Mouse (Mus musculus) left cerebral cortex, postnatal 36 days (tissue): ENCODE measurements around the gene Oaz1. TPM values are rescaled to one million over a fixed set of nuclear protein-coding genes. Genes with fewer than 3 reads are reported as not detected.

Source experiments
- DNase-seq, 2 experiments: peaks; one replicate each; pipeline ENCODE4 v3.0.0; 2021 to 2022; ENCODE audit warnings: low spot score in 2 of 2, mixed read lengths in 1 of 2
- intact Hi-C: fragments of 180-260 bp; cut with DNase I; formaldehyde crosslinking; loops from one replicate; pipeline ENCODE4 v1.15.1; 2025
- microRNA-seq: library from miRNA; unstranded; fragments of <30 nt; microRNA quantifications from one replicate; pipeline ENCODE4 v1.2.0, GENCODE M21; 2022
- total RNA-seq, 2 experiments: library from RNA; stranded (reverse); gene quantifications; 2 replicates each; pipeline ENCODE4 v1.2.3; 2021

Gene Oaz1
- total RNA-seq, 2 experiments from 2014 or later = 507 to 583 TPM

GRCm38 (mm10) chr10:80876028-80876427 is 49.6 kb downstream of the Oaz1 start:
- intact Hi-C loops = no loop called here
- no peak for DNase-seq

- no peak for DNase-seq
- intact Hi-C loops = no loop called here
Measured at GRCm38 (mm10) chr10:80876594-80876993, 50.1 kb downstream of the Oaz1 start.

Small RNAs within 50 kb of the gene (microRNA-seq; reads per million reads assigned to microRNA genes)
- 4.8 reads per million, percentile 16 among the genes with 10 or more reads in this experiment for gene Mir1982

Other genes starting within 250 kb of the Oaz1 start
- gene Klf16, start 249.3 kb upstream of the Oaz1 start, total RNA-seq = 10 to 100 TPM; 51.6 to 54.2 TPM
- gene Abhd17a, start 236.3 kb upstream of the Oaz1 start, total RNA-seq = 100 to 1,000 TPM; 181 to 238 TPM
- gene Scamp4, start 223.8 kb upstream of the Oaz1 start, total RNA-seq = 10 to 100 TPM; 40.1 to 45.1 TPM
- gene Adat3, start 223.8 kb upstream of the Oaz1 start, total RNA-seq = 1 to 10 TPM; 1.7 to 4.0 TPM
- 1 to 10 TPM; 2.6 to 3.6 TPM for gene Gm49322, start 220.6 kb upstream of the Oaz1 start, total RNA-seq
- 100 to 1,000 TPM; 208 to 256 TPM for gene Csnk1g2, start 203.8 kb upstream of the Oaz1 start, total RNA-seq
- gene Btbd2, start 169.6 kb upstream of the Oaz1 start, total RNA-seq = 100 to 1,000 TPM in 1 of 2 experiments, 10 to 100 TPM in 1; 93.4 to 100 TPM
- 10 to 100 TPM; 39.9 to 42.0 TPM for gene Mknk2, start 148.5 kb upstream of the Oaz1 start, total RNA-seq
- 10 to 100 TPM; 14.0 TPM for gene Mob3a, start 124.7 kb upstream of the Oaz1 start, total RNA-seq
- 10 to 100 TPM; 36.7 to 47.3 TPM for gene Izumo4, start 124.5 kb upstream of the Oaz1 start, total RNA-seq
- gene Ap3d1, start 84.4 kb upstream of the Oaz1 start, total RNA-seq = 100 to 1,000 TPM; 133 to 160 TPM
- 10 to 100 TPM; 37.2 to 65.0 TPM for gene Dot1l, start 71.5 kb upstream of the Oaz1 start, total RNA-seq
- gene Sf3a2, start 28.5 kb upstream of the Oaz1 start, total RNA-seq = 10 to 100 TPM; 44.3 to 53.0 TPM
- gene Plekhj1, start 28.0 kb upstream of the Oaz1 start, total RNA-seq = 10 to 100 TPM; 53.5 to 63.2 TPM
- gene Amh, start 21.4 kb upstream of the Oaz1 start, total RNA-seq = 1 to 10 TPM; 1.2 to 2.0 TPM
- 1 to 10 TPM; 5.5 to 5.6 TPM for gene Jsrp1, start 13.2 kb upstream of the Oaz1 start, total RNA-seq
- gene Lingo3, start 17.4 kb downstream of the Oaz1 start, total RNA-seq = 10 to 100 TPM; 38.5 to 46.7 TPM
- gene Lsm7, start 28.6 kb downstream of the Oaz1 start, total RNA-seq = 10 to 100 TPM; 34.2 to 44.0 TPM
- gene Sppl2b, start 28.6 kb downstream of the Oaz1 start, total RNA-seq = 10 to 100 TPM; 53.2 to 66.1 TPM
- gene Tmprss9, start 45.2 kb downstream of the Oaz1 start, total RNA-seq = under 1 TPM in 1 of 2 experiments, not detected in 1; 0.32 TPM
- gene Timm13, start 74.3 kb downstream of the Oaz1 start, total RNA-seq = 100 to 1,000 TPM; 120 to 153 TPM
- 10 to 100 TPM; 17.6 to 21.2 TPM for gene Lmnb2, start 91.6 kb downstream of the Oaz1 start, total RNA-seq
- gene Gadd45b, start 103.4 kb downstream of the Oaz1 start, total RNA-seq = 10 to 100 TPM; 17.4 to 23.9 TPM
- gene Gng7, start 188.3 kb downstream of the Oaz1 start, total RNA-seq = 100 to 1,000 TPM in 1 of 2 experiments, 10 to 100 TPM in 1; 97.9 to 136 TPM
- gene Diras1, start 199.0 kb downstream of the Oaz1 start, total RNA-seq = 100 to 1,000 TPM; 102 to 111 TPM
- 10 to 100 TPM; 66.9 to 74.2 TPM for gene Slc39a3, start 210.8 kb downstream of the Oaz1 start, total RNA-seq
- gene Sgta, start 233.5 kb downstream of the Oaz1 start, total RNA-seq = 100 to 1,000 TPM; 169 to 176 TPM
- gene Thop1, start 243.4 kb downstream of the Oaz1 start, total RNA-seq = 10 to 100 TPM; 47.0 to 49.8 TPM